Mouse (Mus musculus) gonadal fat pad, adult 2 months (tissue): ENCODE data around the gene Ttf1. TPM values are rescaled to one million over a fixed set of nuclear protein-coding genes. Genes with fewer than 3 reads are reported as not detected.

ENCODE experiments used
- DNase-seq: peaks from one replicate; pipeline ENCODE4 v3.0.0-alpha.2; 2012; ENCODE audit warnings: low read depth
- polyA plus RNA-seq: library from polyadenylated mRNA; depleted of rRNA; stranded (reverse); fragments of >200 nt; gene quantifications from 2 replicates; pipeline ENCODE4 v1.2.3, GENCODE M21; 2012; rRNA removed

Gene Ttf1
- polyA plus RNA-seq, 1 experiment, result 8.3 TPM

GRCm38 (mm10) chr2:29124936-29125701, 65.1 kb downstream of the Ttf1 start:
- DNase-seq, result peak; percentile 82

GRCm38 (mm10) chr2:29130118-29130899, 70.2 kb downstream of the Ttf1 start:
- DNase-seq, result no peak

- no peak for DNase-seq
Measured at GRCm38 (mm10) chr2:29135161-29135560, 75.1 kb downstream of the Ttf1 start.

Other genes with a start within 250 kb of the Ttf1 start
- gene Gtf3c4, start 219.9 kb upstream of the Ttf1 start, polyA plus RNA-seq, result 7.9 and 8.6 TPM in 2 replicates
- 2.7 and 3.1 TPM in 2 replicates for gene Ddx31, start 219.9 kb upstream of the Ttf1 start, polyA plus RNA-seq
- gene Barhl1, start 143.6 kb upstream of the Ttf1 start, polyA plus RNA-seq, result 0.10 and 0.11 TPM in 2 replicates
- 0.80 and 1.7 TPM in 2 replicates for gene Cfap77, start 5.2 kb upstream of the Ttf1 start, polyA plus RNA-seq
- gene Setx, start 63.9 kb downstream of the Ttf1 start, polyA plus RNA-seq, result 8.7 and 12.8 TPM in 2 replicates
- gene Ntng2, start 192.7 kb downstream of the Ttf1 start, polyA plus RNA-seq, result 18.3 and 18.8 TPM in 2 replicates